Mouse (Mus musculus) left cerebral cortex, postnatal 36 days (tissue): ENCODE results near the gene Prrt3. TPM values are rescaled to one million over a fixed set of nuclear protein-coding genes. Genes with fewer than 3 reads are reported as not detected.

Experiments
- DNase-seq, 2 experiments: peaks; one replicate each; pipeline ENCODE4 v3.0.0; 2021 to 2022; ENCODE audit warnings: low spot score in 2 of 2, mixed read lengths in 1 of 2
- intact Hi-C: fragments of 180-260 bp; cut with DNase I; formaldehyde crosslinking; loops from one replicate; pipeline ENCODE4 v1.15.1; 2025
- total RNA-seq, 2 experiments: library from RNA; stranded (reverse); gene quantifications; 2 replicates each; pipeline ENCODE4 v1.2.3; 2021

Prrt3 gene
- total RNA-seq, 2 experiments from 2014 or later, result 59.4 to 59.9 TPM

DNA sequence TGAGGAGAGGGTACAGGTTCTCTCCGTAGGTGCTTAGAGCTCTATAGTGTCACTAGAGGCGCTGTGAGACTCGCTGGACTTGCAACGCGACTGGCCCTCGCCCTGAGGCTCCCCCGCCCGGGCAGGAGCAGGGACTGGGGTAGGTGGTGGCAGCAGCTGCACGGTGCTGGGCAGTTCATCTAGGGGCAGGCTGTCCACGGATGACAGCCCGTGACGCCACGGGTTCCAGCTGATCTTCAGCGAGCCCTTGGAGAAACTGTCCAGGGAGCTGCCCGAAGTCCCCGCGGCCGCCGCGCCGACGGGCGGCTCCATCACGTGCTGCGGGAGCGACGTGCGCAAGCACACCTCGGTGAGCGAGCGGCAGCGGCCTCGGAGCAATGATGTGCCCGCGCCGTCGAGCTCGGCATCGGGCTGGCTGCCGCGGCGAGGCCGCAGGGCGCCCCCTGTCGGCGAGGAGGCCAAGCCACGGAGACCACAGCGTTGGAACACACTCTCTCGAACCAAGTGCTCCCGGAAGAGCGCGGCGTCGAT lies 7.4 kb downstream of the Prrt3 start:
- intact Hi-C loops, result no loop called here
- DNase-seq, result peak; percentile 74

- intact Hi-C loops, result no loop called here
- DNase-seq, result peak; percentile 75 to 83
These were observed 9.4 kb downstream of the Prrt3 start for GRCm38 (mm10) chr6:113492101-113492864.

DNA sequence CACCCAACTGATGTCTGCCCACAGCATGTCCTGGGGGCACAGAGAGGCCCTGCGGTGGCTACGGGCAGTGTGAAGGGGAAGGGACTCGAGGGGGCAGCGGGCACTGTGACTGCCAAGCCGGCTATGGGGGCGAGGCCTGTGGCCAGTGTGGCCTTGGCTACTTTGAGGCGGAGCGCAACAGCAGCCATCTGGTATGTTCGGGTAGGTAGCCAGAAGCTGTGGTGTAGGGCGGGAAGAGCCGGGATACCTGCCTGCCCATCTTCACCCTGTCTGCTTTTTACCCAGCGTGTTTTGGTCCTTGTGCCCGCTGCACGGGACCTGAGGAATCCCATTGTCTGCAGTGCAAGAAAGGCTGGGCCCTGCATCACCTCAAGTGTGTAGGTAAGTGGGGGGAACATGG lies 12.3 kb downstream of the Prrt3 start:
- no peak for DNase-seq
- intact Hi-C loops, result no loop called here

- DNase-seq, result no peak
- intact Hi-C loops, result no loop called here
These were observed 14.6 kb downstream of the Prrt3 start for GRCm38 (mm10) chr6:113487125-113487576.

DNA sequence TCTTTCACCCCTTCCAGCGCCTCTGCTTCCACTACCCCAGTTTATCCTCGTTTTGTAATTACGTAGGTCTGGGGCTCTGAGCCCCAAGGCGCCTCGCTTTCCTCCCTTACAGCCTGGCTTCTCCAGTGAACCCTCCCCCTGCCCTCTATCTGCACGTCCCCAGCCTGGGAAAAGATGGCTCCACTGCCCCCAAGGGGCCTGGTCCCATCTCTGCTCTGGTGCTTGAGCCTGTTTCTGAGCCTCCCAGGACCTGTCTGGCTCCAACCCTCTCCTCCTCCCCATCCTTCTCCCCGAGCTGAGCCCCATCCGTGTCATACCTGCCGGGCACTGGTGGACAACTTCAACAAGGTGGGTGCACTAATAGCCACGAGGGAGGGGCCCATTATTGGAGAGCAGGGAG lies 18.0 kb downstream of the Prrt3 start:
- intact Hi-C loops, result loop anchor here (2.0 to 5.0 kb wide), 2 partner anchors 17 to 41 kb away; partner anchors contain the start of genes Jagn1 and Prrt3
- DNase-seq, result no peak

GRCm38 (mm10) chr6:113483100-113483615 lies 18.6 kb downstream of the Prrt3 start, which contains the start of gene Creld1:
Creld1 (plus strand) TSS chr6:113483297.
- intact Hi-C loops, result loop anchor here (2.0 to 5.0 kb wide), 2 partner anchors 18 to 41 kb away; partner anchors contain the start of genes Jagn1 and Prrt3
- peak; percentile 92 to 93 for DNase-seq

DNA sequence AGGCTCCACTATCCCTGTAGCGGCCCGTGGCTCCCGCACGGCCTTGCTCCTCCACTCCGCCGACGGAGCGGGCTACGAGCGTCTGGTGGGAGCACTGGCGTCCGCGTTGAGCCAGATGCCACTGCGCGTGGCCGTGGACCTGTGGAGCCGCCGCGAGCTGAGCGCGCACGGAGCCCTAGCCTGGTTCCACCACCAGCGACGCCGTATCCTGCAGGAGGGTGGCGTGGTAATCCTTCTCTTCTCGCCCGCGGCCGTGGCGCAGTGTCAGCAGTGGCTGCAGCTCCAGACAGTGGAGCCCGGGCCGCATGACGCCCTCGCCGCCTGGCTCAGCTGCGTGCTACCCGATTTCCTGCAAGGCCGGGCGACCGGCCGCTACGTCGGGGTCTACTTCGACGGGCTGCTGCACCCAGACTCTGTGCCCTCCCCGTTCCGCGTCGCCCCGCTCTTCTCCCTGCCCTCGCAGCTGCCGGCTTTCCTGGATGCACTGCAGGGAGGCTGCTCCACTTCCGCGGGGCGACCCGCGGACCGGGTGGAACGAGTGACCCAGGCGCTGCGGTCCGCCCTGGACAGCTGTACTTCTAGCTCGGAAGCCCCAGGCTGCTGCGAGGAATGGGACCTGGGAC lies 19.1 kb downstream of the Prrt3 start:
- peak in 1 of 2 experiments; percentile 59 for DNase-seq
- intact Hi-C loops, result loop anchor here (2.0 to 5.0 kb wide), 2 partner anchors 18 to 40 kb away; partner anchors contain the start of genes Jagn1 and Prrt3

DNA sequence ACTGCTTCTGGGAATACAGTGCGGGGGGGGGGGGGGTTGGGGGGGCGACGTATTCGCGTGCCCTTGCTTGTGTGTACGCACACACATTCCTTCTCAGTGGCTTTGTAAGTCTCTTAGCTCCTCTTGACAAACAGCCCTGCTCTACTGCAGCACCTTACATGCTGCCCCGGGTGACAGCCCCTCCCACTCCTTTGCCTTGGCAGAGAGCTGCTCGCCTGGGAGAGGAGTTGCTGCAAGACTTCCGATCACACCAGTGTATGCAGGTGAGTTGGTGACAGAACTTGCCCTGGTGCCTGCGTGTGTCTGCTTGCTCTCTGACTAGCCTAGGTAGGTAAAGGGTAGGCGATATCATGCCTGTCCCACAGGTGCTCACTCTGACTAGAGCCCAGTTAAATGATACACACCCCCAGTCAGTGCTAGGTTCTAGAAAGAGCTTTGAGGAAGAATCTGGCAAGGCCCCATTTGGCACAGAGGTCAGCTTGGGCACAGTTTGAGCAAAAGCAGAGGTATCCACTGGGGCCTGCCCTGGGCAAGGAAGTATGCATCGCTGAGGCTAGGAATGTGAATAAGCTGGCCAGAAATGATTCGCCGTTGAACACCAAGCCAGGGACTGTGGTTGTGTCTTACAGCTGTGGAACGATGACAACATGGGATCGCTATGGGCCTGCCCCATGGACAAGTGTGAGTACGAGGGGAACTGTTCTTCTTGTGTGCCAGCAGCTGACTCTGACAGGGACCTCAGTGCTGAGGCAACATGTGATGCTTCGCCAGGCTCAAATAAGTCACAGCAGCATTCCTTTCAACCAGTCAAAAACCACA lies 21.0 kb downstream of the Prrt3 start:
- intact Hi-C loops, result loop anchor here (5.0 kb wide), 1 partner anchor 38 kb away; the partner anchor contains the start of gene Jagn1

DNA sequence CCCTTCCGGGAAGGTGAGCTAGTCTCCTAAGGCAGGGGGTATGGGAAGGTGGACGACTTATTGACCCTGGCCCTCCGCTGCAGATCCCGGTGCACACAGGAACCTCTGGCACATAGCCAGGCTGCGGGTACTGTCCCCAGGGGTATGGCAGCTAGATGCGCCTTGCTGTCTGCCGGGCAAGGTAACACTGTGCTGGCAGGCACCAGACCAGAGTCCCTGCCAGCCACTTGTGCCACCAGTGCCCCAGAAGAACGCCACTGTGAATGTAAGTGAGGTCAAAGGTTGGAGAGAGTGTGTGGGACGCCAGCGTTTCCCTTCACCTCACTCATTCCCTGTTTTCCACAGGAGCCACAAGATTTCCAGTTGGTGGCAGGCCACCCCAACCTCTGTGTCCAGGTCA lies 22.8 kb downstream of the Prrt3 start:
- no peak for DNase-seq
- intact Hi-C loops, result no loop called here

More for the DNA sequence above, 21.0 kb downstream of the Prrt3 start:
- no peak for DNase-seq

DNA sequence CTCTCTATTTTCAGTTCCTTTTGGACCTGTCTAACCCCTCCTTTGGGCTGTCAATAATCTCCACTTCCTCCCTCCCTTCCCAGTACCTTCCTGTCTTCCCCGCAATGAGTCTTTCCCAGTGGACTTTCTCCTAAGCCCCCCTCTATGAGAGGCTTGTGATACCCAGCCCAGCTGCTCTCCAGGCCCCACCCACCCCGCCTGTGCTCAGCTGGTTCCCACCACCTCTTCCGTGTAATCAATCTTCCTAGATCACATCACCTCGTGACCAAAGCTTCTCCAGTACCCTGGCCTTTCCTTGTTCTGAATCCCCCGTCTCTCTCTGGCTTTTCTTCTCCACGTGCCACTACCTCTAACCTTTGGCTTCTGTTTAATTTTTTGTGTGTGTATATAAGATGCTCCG lies 24.4 kb downstream of the Prrt3 start:
- DNase-seq, result no peak
- intact Hi-C loops, result no loop called here

GRCm38 (mm10) chr6:113473715-113474114 lies 28.0 kb downstream of the Prrt3 start:
- DNase-seq, result no peak
- intact Hi-C loops, result no loop called here

DNA sequence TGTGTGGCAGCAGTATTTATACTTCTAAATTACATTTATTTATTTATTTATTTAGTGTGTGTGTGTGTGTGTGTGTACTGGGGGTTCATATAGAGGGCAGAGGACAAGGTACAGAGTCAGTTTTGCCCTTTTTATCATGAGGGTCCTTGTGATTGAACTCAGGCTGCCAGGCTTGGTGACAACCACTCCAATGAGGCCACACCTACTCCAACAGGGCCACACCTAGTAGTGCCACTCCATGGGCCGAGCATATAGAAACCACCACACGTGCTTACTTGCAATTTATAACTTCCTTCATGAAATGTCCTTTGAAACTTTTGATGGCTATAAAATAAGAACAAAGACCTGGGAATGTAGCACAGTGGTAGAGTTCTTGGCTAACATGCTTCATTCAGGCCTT lies 28.5 kb downstream of the Prrt3 start:
- DNase-seq, result no peak
- intact Hi-C loops, result no loop called here

GRCm38 (mm10) chr6:113472061-113472460 lies 29.7 kb downstream of the Prrt3 start:
- intact Hi-C loops, result no loop called here
- DNase-seq, result no peak

GRCm38 (mm10) chr6:113471297-113471936 lies 30.3 kb downstream of the Prrt3 start, which contains the start of gene Il17rc:
Il17rc (plus strand) TSS chr6:113471427.
- DNase-seq, result no peak
- intact Hi-C loops, result no loop called here

GRCm38 (mm10) chr6:113469432-113469831 lies 32.3 kb downstream of the Prrt3 start:
- peak; percentile 76 for DNase-seq
- intact Hi-C loops, result no loop called here

- peak; percentile 47 to 53 for DNase-seq
- intact Hi-C loops, result no loop called here
These were observed 32.7 kb downstream of the Prrt3 start for GRCm38 (mm10) chr6:113469021-113469420.

- no peak for DNase-seq
- intact Hi-C loops, result no loop called here
These were observed 33.2 kb downstream of the Prrt3 start for GRCm38 (mm10) chr6:113468512-113468911.

- DNase-seq, result no peak
- intact Hi-C loops, result no loop called here
These were observed 36.1 kb downstream of the Prrt3 start for GRCm38 (mm10) chr6:113465602-113466001.

DNA sequence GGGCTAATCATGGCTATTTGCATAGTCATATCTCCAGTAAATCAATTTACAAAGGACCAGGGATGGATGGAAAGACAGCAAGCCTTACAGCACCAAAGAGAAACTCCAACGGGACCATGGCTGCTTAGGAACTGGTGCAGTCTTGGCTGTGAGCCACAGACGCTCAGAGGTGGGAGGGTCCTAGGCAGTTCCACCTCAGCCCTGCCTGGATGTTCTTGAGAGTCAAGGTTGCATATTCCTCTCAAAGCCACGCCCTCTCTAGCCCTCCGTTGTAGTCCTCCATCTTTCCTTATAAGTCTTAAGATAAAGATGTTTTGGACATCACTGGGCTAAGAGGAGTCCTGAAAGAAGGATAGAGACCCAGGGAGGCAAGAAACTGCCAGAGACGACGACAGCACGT lies 37.7 kb downstream of the Prrt3 start:
- DNase-seq, result no peak
- intact Hi-C loops, result no loop called here
